Mouse (Mus musculus) myocyte (in vitro differentiated cells): ENCODE measurements at regions not wholly inside any gene's neighbourhood (a gene's known extent, or its start where the extent isn't known, plus 50 kb on each side); places are given as distances from the start of the nearest gene placed in this dataset.

Source experiments
- CEBPB ChIP-seq: IDR thresholded peaks from 2 replicates; pipeline ENCODE4 v1.6.1; 2011; ENCODE audit warnings: mild to moderate bottlenecking, moderate library complexity; ENCODE audit not compliant: poor library complexity, insufficient read depth, severe bottlenecking
- E2F4 ChIP-seq: IDR thresholded peaks from one replicate; pipeline ENCODE4 v1.6.1; 2011; ENCODE audit warnings: mild to moderate bottlenecking, control low read depth, moderate library complexity; ENCODE audit not compliant: insufficient read depth
- MAX ChIP-seq: IDR thresholded peaks from one replicate; pipeline ENCODE4 v1.6.1; 2011; ENCODE audit warnings: low read depth, mild to moderate bottlenecking, control low read depth
- MYOG ChIP-seq, 3 experiments: IDR thresholded peaks; one replicate each; pipeline ENCODE4 v1.6.1; 2011; ENCODE audit warnings: control low read depth in 2 of 3, low read depth in 2 of 3, mild to moderate bottlenecking in 2 of 3; ENCODE audit not compliant: insufficient read length in 2 of 3, control insufficient read depth in 1 of 3, insufficient read depth in 1 of 3
- POLR2A ChIP-seq: IDR thresholded peaks from one replicate; pipeline ENCODE4 v1.6.1; 2011; ENCODE audit warnings: low read depth, mild to moderate bottlenecking, control low read depth, moderate library complexity; ENCODE audit not compliant: insufficient read length
- POLR2AphosphoS2 ChIP-seq: IDR thresholded peaks from one replicate; pipeline ENCODE4 v1.6.1; 2011; ENCODE audit warnings: low read depth, control low read depth; ENCODE audit not compliant: insufficient read length
- SRF ChIP-seq: IDR thresholded peaks from one replicate; pipeline ENCODE4 v1.6.1; 2011; ENCODE audit warnings: low read depth; ENCODE audit not compliant: control insufficient read depth, insufficient read length
- USF1 ChIP-seq: IDR thresholded peaks from one replicate; pipeline ENCODE4 v1.6.1; 2011; ENCODE audit warnings: low read depth, mild to moderate bottlenecking, control low read depth, moderate library complexity

GRCm38 (mm10) chr8:115551262-115551661 is 156.3 kb downstream of the Maf start:
- TF ChIP-seq MAX (no peak), POLR2A (no peak), USF1 (no peak), SRF (no peak), MYOG (IDR thresholded peaks at IDR 0.05; ENCODE audit: control insufficient read depth in 1 of 3, insufficient read depth in 1 of 3, insufficient read length in 2 of 3, low read depth in 2 of 3) (no peak), E2F4 (no peak), POLR2AphosphoS2 (no peak), CEBPB (no peak)
